Mouse (Mus musculus) myocyte (in vitro differentiated cells): ENCODE data around the gene Ccin. TPM values are rescaled to one million over a fixed set of nuclear protein-coding genes. Genes with fewer than 3 reads are reported as not detected.

ENCODE experiments used
- H3K27me3 ChIP-seq: one replicate; pipeline ENCODE4 v1.6.1; 2011; ENCODE audit not compliant: control insufficient read depth, insufficient read depth, insufficient read length
- H3K36me3 ChIP-seq: one replicate; pipeline ENCODE4 v1.6.1; 2011; ENCODE audit not compliant: control insufficient read depth, insufficient read depth
- H3K4me2 ChIP-seq: one replicate; pipeline ENCODE4 v1.6.1; 2011; ENCODE audit warnings: low read depth, control low read depth
- H3K4me3 ChIP-seq: one replicate; pipeline ENCODE4 v1.5.1; 2011; ENCODE audit warnings: mild to moderate bottlenecking, control low read depth, moderate library complexity
- H3K79me2 ChIP-seq: one replicate; pipeline ENCODE4 v1.6.1; 2011; ENCODE audit not compliant: control insufficient read depth, insufficient read depth
- H3ac ChIP-seq: one replicate; pipeline ENCODE4 v1.6.1; 2011; ENCODE audit not compliant: control insufficient read depth, insufficient read length
- E2F4 ChIP-seq: IDR thresholded peaks from one replicate; pipeline ENCODE4 v1.6.1; 2011; ENCODE audit warnings: mild to moderate bottlenecking, control low read depth, moderate library complexity; ENCODE audit not compliant: insufficient read depth
- MAX ChIP-seq: IDR thresholded peaks from one replicate; pipeline ENCODE4 v1.6.1; 2011; ENCODE audit warnings: low read depth, mild to moderate bottlenecking, control low read depth
- MYOG ChIP-seq, 3 experiments: IDR thresholded peaks; one replicate each; pipeline ENCODE4 v1.6.1; 2011; ENCODE audit warnings: control low read depth in 2 of 3, low read depth in 2 of 3, mild to moderate bottlenecking in 2 of 3; ENCODE audit not compliant: insufficient read length in 2 of 3, control insufficient read depth in 1 of 3, insufficient read depth in 1 of 3
- POLR2A ChIP-seq: IDR thresholded peaks from one replicate; pipeline ENCODE4 v1.6.1; 2011; ENCODE audit warnings: low read depth, mild to moderate bottlenecking, control low read depth, moderate library complexity; ENCODE audit not compliant: insufficient read length
- REST ChIP-seq: IDR thresholded peaks from one replicate; pipeline ENCODE4 v1.6.1; 2011; ENCODE audit warnings: mild to moderate bottlenecking, control low read depth, moderate library complexity; ENCODE audit not compliant: insufficient read depth, insufficient read length
- TCF12 ChIP-seq: IDR thresholded peaks from one replicate; pipeline ENCODE4 v1.6.1; 2011; ENCODE audit warnings: mild to moderate bottlenecking, control low read depth; ENCODE audit not compliant: poor library complexity, insufficient read depth, severe bottlenecking
- USF1 ChIP-seq: IDR thresholded peaks from one replicate; pipeline ENCODE4 v1.6.1; 2011; ENCODE audit warnings: low read depth, mild to moderate bottlenecking, control low read depth, moderate library complexity
- polyA plus RNA-seq: library from polyadenylated mRNA; unstranded; fragments of >200 nt; fragmentation: generic; extraction: Trizol; gene quantifications from one replicate; pipeline ENCODE4 v1.2.1, GENCODE M21; 2012; ENCODE audit warnings: missing spikeins

Gene Ccin
- polyA plus RNA-seq, 1 experiment, result 0.22 TPM

GRCm38 (mm10) chr4:44029661-44030066 is 46.4 kb downstream of the Ccin start:
- no peak for TF ChIP-seq E2F4
- no peak for TF ChIP-seq REST
- no peaks in the 10 kb centered on the region for H3K27me3 ChIP-seq
- no peak overlapping the region for H3ac ChIP-seq
- H3K4me3 ChIP-seq, result no peak overlapping the region
- H3K4me2 ChIP-seq, result peak overlapping the region; percentile 60
- peaks cover 7% of the 10 kb centered on the region for H3K79me2 ChIP-seq
- peaks cover 38% of the 10 kb centered on the region for H3K36me3 ChIP-seq

DNA sequence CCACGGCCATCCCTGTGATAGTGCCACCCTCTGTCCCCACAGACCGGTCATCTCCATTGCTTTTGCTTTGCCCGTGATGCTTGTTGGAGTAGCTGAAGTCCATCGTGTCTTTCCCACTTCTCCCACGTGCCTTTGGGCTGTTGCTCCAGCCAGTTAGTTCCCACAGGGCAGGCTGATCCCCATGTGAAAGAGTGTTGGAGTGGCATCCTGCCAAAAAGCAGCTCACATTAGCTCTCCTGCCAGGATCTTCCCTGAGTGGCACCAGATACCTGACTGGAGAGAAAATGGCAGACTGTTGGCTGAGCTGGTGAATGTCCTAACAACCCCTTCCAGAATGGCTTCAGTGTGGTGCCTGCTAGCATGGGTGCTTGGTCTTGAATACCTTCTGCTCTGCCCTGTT is 48.2 kb downstream of the Ccin start:
- H3K27me3 ChIP-seq, result no peaks in the 10 kb centered on the region
- peaks cover 32% of the 10 kb centered on the region for H3K36me3 ChIP-seq
- TF ChIP-seq MAX (no peak), USF1 (no peak), TCF12 (no peak), REST (no peak), MYOG (IDR thresholded peaks at IDR 0.05; ENCODE audit: control insufficient read depth in 1 of 3, insufficient read depth in 1 of 3, insufficient read length in 2 of 3, low read depth in 2 of 3) (no peak), POLR2A (no peak)
- H3ac ChIP-seq, result no peak overlapping the region
- no peak overlapping the region for H3K4me2 ChIP-seq
- no peaks in the 10 kb centered on the region for H3K79me2 ChIP-seq
- no peak overlapping the region for H3K4me3 ChIP-seq

Other genes with a start within 250 kb of the Ccin start
- gene Olfr159, start 212.5 kb upstream of the Ccin start, polyA plus RNA-seq, result not detected
- not detected for gene Olfr156, start 159.6 kb upstream of the Ccin start, polyA plus RNA-seq
- gene Olfr157, start 143.3 kb upstream of the Ccin start, polyA plus RNA-seq, result not detected
- gene Olfr155, start 131.9 kb upstream of the Ccin start, polyA plus RNA-seq, result not detected
- gene Reck, start 108.0 kb upstream of the Ccin start, polyA plus RNA-seq, result 0.61 TPM
- gene Glipr2, start 26.1 kb upstream of the Ccin start, polyA plus RNA-seq, result 113 TPM
- gene Clta, start 21.0 kb downstream of the Ccin start, polyA plus RNA-seq, result 273 TPM
- gene Gne, start 100.7 kb downstream of the Ccin start, polyA plus RNA-seq, result 13.9 TPM